Mouse (Mus musculus) kidney, postnatal 25 days (tissue): ENCODE measurements around the gene Mybpc1.
"Not testable (repeated sequence)": the region's sequence is repeated elsewhere in the genome, so short reads cannot be mapped to it uniquely, and the experiment has no call there.

Experiments
- DNase-seq, 2 experiments: peaks; one replicate each; pipeline ENCODE4 v3.0.0; 2021; ENCODE audit warnings: mixed read lengths in 2 of 2

Gene Mybpc1

GRCm38 (mm10) chr10:88547635-88548034 is 57.3 kb downstream of the Mybpc1 start:
- DNase-seq, result no peak

DNA sequence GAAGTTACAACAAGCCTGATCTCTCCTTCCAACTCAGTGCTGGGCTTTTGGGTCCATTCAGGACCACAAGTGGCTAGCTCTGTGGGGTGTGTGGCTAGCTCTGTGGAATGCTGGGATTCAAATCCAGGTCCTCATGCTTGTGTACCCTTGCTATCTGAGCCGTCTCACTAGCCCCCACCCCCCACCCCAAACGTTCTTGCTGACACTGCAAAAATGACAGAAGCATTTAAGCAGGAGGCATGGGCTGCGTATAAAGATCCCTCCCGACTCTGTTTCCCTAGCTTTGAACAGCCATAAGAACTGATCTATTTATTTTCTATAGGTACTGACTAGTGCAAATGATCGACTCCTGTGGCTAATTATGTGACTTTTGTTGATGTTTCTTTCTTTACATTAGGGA is 74.3 kb downstream of the Mybpc1 start:
- DNase-seq, result no peak

DNA sequence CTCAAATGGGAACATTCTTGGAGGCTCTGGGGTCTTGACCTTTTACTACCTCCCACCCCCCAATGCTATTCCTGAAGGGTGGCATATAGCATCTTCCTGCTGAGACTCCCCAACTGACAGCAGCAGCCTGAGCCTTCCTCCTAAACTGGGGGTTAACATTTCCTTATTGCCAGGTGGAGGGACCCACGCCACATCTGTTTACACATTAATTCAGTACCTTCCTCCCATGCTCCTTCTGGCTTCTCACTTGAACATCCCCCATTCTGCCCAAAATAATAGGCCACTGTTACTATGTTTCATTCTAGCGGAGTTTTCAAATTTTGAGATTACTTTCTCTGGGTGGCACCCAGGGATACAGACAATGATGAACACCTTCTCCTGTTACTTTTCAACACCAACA is 80.9 kb downstream of the Mybpc1 start:
- no peak for DNase-seq

DNA sequence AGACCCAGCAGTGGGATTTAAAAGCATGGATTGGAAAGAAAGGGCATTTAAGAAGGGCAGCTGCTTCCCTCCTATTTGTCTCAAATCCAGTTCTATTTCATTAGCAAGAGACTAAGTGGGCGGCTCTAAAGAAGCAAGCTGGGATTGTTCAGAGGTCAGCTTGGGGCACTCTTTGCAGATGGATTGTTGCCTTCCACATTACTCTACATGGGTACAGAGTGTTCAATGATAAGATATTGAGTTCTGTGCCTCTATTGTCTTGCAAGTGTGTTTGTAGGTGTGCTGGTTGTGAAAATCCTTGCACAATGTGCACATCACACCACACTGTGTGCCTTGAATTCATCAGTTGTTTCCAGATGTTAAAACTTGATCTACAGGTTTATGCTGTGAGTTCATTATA is 81.7 kb downstream of the Mybpc1 start:
- DNase-seq, result no peak

DNA sequence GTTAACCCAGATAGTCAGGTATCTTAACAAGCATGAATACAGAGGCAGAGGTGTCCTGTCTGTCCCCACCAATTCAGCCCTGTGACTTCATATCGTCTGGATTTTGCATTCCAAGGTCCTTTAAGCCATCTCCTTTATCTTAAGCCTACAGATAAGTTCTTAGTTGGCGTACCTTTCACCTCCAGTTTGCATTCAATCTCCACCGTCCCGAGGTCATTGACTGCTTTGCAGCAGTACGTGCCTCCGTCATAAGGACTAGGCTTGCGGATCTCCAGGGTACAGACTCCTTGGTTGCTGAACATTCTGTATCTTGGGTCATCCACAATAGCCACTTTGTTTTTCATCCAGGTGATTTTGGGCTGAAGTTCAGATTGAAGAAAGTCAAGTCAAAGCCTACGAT is 82.2 kb downstream of the Mybpc1 start:
- no peak for DNase-seq

GRCm38 (mm10) chr10:88515049-88515448 is 89.9 kb downstream of the Mybpc1 start:
- DNase-seq, result not testable (repeated sequence)

GRCm38 (mm10) chr10:88514495-88514894 is 90.5 kb downstream of the Mybpc1 start:
- DNase-seq, result peak; percentile 86 to 90

- peak; percentile 79 to 91 for DNase-seq
These were observed 91.3 kb downstream of the Mybpc1 start for GRCm38 (mm10) chr10:88513574-88514135.

GRCm38 (mm10) chr10:88511355-88511754 is 93.6 kb downstream of the Mybpc1 start:
- peak; percentile 53 to 70 for DNase-seq

GRCm38 (mm10) chr10:88510503-88511271 is 94.3 kb downstream of the Mybpc1 start:
- peak; percentile 81 to 88 for DNase-seq

GRCm38 (mm10) chr10:88507691-88508143 is 97.2 kb downstream of the Mybpc1 start:
- DNase-seq, result peak; percentile 39 to 83

- DNase-seq, result no peak
These were observed 99.7 kb downstream of the Mybpc1 start for GRCm38 (mm10) chr10:88505256-88505655.

GRCm38 (mm10) chr10:88504481-88504880 is 100.5 kb downstream of the Mybpc1 start:
- no peak for DNase-seq

DNA sequence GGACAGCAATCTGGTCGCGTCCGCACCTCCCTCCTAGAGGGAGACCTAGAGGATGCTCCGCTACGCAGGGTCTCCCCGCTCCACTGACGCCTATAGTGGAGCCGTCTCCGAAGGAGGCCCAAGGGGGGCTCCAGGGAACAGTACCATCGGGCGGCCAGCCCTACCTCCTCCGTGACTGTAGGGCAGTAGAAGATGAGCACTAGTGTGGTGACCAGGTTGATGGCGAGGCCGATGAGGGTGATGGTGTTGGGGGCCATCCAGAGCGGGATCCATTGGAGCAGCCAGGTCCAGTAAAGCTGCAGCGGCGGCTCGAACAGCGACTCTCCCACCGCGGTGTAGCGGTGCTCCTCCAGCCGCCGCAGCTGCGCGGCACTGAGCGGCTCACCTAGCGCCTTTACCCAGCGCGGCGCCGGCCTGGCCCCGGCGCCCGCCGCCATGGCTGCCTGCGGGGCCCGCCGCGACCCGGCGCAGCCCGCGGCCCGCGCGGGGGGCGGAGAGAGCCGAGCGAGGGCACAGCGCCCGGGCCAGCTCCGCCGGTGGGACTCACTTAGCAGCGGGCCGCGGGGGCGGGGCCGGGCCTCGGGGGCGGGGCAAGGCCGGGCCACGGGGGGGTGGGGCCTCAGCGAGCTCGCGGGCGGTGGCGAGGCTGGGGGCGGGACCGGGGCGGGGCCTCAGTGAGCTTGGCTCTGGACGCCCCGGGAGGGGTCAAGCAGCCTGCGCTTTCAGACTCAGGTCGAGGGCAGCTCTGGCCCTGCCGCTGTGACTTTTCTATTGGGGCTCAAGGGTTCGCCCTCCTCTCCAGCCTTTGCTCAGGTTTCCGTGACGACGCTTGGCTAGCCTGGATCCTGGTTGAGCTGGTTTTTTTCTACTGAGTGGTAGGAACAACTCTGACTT is 101.3 kb downstream of the Mybpc1 start, which contains the start of gene Chpt1:
TSS of gene Chpt1 (minus strand) at position 653 of the 894 bp plus-strand sequence.
- DNase-seq, result peak; percentile 90 to 97

GRCm38 (mm10) chr10:88502919-88503318 is 102.0 kb downstream of the Mybpc1 start:
- no peak for DNase-seq

DNA sequence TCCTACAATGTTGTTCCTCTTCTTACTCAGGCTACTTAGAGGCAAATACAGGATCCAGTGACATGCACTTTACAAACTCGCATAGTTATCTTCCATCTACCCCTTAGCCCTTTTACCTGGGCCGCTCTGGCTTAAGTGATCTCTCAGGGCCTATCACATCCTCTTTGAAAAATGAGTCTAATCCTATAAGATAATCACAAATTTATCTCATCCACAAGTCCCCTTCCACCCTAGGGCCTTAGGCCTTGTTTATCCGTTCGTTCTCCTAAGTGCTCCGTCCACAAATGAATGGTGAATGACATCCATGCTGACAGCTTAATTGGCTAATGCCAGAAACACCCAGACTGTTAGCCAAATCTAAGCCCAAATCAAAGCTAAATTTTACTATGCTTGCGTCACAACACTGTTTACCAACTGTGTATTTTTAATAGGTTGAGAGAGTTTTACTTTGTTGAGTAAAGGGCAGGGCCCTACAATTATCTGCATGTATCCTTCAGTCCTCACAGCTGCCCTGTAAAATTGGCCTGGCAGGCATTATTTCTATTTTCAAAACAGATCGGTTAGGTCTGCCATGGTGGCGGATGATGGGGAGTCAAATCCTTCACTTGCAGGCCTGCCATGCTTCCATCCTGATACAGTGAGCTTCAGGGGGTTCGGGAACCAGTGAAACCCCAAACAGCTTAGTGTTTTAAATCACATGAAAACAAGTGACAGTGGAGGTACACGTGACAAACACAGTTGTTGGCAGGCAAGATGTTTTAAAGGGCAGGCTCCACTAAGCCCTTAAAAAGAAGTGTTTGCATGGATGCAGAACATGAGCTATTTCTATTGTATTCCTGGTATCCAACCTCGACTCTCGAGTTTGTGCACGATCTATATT is 102.8 kb downstream of the Mybpc1 start:
- DNase-seq, result no peak

GRCm38 (mm10) chr10:88501370-88501769 is 103.6 kb downstream of the Mybpc1 start:
- DNase-seq, result peak in 1 of 2 experiments; percentile 37

GRCm38 (mm10) chr10:88499993-88500392 is 105.0 kb downstream of the Mybpc1 start:
- DNase-seq, result no peak

DNA sequence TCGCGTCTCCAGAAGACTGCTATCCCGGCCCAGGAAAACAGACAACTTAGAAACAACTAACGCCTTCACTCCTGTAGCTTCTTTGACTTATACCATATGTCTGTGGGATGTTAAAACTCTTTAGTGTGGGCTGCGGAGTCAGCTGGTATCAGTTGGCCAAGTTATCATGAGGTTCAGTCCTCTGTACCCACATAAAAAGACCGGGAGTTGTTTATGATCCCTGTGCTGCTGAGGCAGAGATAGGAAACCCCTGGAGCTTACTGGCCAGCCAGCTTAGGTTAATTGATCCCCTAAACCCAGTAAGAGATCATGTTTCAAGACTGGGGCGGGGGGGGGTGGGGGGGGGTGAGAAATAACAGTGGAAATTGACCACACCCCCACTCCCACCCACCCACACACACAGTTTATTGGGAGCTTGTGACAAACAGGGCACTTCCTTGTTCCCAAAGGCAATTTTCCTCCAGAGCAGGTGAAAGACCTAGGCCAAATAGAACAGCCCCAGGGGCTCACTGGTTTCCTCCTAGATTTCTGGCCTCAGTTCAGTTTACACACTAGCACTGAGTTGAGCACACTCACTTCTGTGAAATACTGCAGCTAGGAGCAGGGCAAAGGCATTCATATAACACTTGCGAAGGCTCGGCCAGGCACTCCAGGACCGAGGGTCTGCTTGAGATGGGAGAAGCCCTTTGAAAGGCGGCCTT is 107.9 kb downstream of the Mybpc1 start:
- DNase-seq, result no peak

- DNase-seq, result peak in 1 of 2 experiments; percentile 60
These were observed 109.9 kb downstream of the Mybpc1 start for GRCm38 (mm10) chr10:88494959-88495587.

DNA sequence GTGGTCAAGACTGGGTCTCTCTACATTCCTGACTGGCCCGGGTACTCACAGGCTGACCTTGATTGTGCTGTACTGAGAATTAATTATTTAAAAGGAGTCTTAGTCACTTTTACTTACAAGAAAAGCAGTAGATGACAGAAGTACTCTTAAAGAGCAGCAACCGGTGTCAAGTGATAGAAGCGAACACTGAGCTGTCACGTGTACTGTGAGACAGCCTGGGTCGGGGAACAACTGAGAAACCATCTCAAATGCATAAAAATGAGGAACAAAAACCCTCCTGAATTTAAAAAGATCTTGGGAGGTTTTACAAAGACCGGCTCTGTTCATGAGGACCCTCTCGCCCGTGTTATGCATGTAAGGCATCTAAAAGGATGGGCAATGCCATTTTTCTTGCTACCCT is 112.3 kb downstream of the Mybpc1 start:
- no peak for DNase-seq
